Mouse (Mus musculus) frontal cortex, postnatal 36 days (tissue): ENCODE measurements around the gene Hoxd13.

Experiments
- DNase-seq, 2 experiments: peaks; one replicate each; pipeline ENCODE4 v3.0.0; 2022; ENCODE audit warnings: low spot score in 2 of 2

Hoxd13 gene

GRCm38 (mm10) chr2:74667842-74668357 lies at the start of gene Hoxd13:
TSS of gene Hoxd13 (plus strand) at chr2:74668310.
- DNase-seq = no peak

- no peak for DNase-seq
Observed at GRCm38 (mm10) chr2:74619676-74620246, 48.3 kb upstream of the Hoxd13 start.

GRCm38 (mm10) chr2:74620368-74620767 lies 47.7 kb upstream of the Hoxd13 start:
- no peak for DNase-seq

GRCm38 (mm10) chr2:74635412-74635811 lies 32.7 kb upstream of the Hoxd13 start:
- DNase-seq = no peak

GRCm38 (mm10) chr2:74642431-74642830 lies 25.7 kb upstream of the Hoxd13 start:
- DNase-seq = no peak

- no peak for DNase-seq
Observed at GRCm38 (mm10) chr2:74645631-74646030, 22.5 kb upstream of the Hoxd13 start.

- DNase-seq = no peak
Observed at GRCm38 (mm10) chr2:74647082-74647864, 20.8 kb upstream of the Hoxd13 start.

GRCm38 (mm10) chr2:74652996-74653340 lies 15.1 kb upstream of the Hoxd13 start:
- no peak for DNase-seq

- DNase-seq = no peak
Observed at GRCm38 (mm10) chr2:74653781-74654535, 14.2 kb upstream of the Hoxd13 start.

- DNase-seq = no peak
Observed at GRCm38 (mm10) chr2:74654743-74655419, 13.2 kb upstream of the Hoxd13 start.

- no peak for DNase-seq
Observed at GRCm38 (mm10) chr2:74655420-74655781, 12.7 kb upstream of the Hoxd13 start.

GRCm38 (mm10) chr2:74655821-74656631 lies 12.1 kb upstream of the Hoxd13 start:
- DNase-seq = no peak

GRCm38 (mm10) chr2:74656632-74657021 lies 11.5 kb upstream of the Hoxd13 start:
- no peak for DNase-seq

- no peak for DNase-seq
Observed at GRCm38 (mm10) chr2:74657251-74658023, 10.7 kb upstream of the Hoxd13 start.

- no peak for DNase-seq
Observed at GRCm38 (mm10) chr2:74658024-74658666, 10.0 kb upstream of the Hoxd13 start.

- no peak for DNase-seq
Observed at GRCm38 (mm10) chr2:74658667-74659371, 9.3 kb upstream of the Hoxd13 start.

- no peak for DNase-seq
Observed at GRCm38 (mm10) chr2:74659507-74660005, 8.6 kb upstream of the Hoxd13 start, which contains the start of gene Evx2. TSS of gene Evx2 (minus strand) at chr2:74659557.

- no peak for DNase-seq
Observed at GRCm38 (mm10) chr2:74660421-74661375, 7.4 kb upstream of the Hoxd13 start.
